Mouse (Mus musculus) intestine, embryonic 15.5 days (tissue): ENCODE results near the gene Fmo2. TPM values are rescaled to one million over a fixed set of nuclear protein-coding genes. Genes with fewer than 3 reads are reported as not detected.
A peak's percentile ranks its signal among the peaks of the same experiment; 100 is the strongest.

Experiments
- ATAC-seq: fragments of 200-750 bp; cut with Nextera tagmentation; 2 replicates; pipeline ENCODE4 v1.8.0; 2017; ENCODE audit warnings: moderate TSS enrichment, moderate library complexity
- H3K27ac ChIP-seq: fragments of 300-500 bp; sonication (generic); 2 replicates; pipeline ENCODE4 v1.5.1; 2015; ENCODE audit warnings: mild to moderate bottlenecking, inconsistent platforms
- H3K27me3 ChIP-seq: fragments of 300-500 bp; sonication (generic); replicated peaks from 2 replicates; pipeline ENCODE4 v1.6.1; 2015; ENCODE audit warnings: inconsistent platforms
- H3K36me3 ChIP-seq: fragments of 300-500 bp; sonication (generic); 2 replicates; pipeline ENCODE4 v1.6.1; 2015; ENCODE audit warnings: inconsistent platforms
- H3K4me1 ChIP-seq: fragments of 300-500 bp; sonication (generic); replicated peaks from 2 replicates; pipeline ENCODE4 v1.6.1; 2015; ENCODE audit warnings: inconsistent platforms
- H3K4me2 ChIP-seq: fragments of 300-500 bp; sonication (generic); replicated peaks from 2 replicates; pipeline ENCODE4 v1.6.1; 2015; ENCODE audit warnings: mild to moderate bottlenecking, inconsistent platforms
- H3K4me3 ChIP-seq: fragments of 300-500 bp; sonication (generic); replicated peaks from 2 replicates; pipeline ENCODE4 v1.5.1; 2015; ENCODE audit warnings: inconsistent platforms
- H3K9ac ChIP-seq: fragments of 300-500 bp; sonication (generic); 2 replicates; pipeline ENCODE4 v1.6.1; 2015; ENCODE audit warnings: inconsistent platforms
- H3K9me3 ChIP-seq: fragments of 300-500 bp; sonication (generic); 2 replicates; pipeline ENCODE4 v1.6.1; 2016; ENCODE audit warnings: inconsistent platforms
- WGBS: fragments of 180-500 bp; shearing (Covaris S2); methylation state at CpG from one replicate; pipeline ENCODE4 v1.1.7; 2015; 5-methylcytosine and 5-hydroxymethylcytosine counted together
- polyA plus RNA-seq: library from polyadenylated mRNA; unstranded; fragments of >200 nt; fragmentation: Nextera tagmentation; extraction: Ambion mirVana; gene quantifications from 2 replicates; pipeline ENCODE4 v1.2.1, GENCODE M21; 2015

The Fmo2 gene
- polyA plus RNA-seq, 1 experiment from 2014 or later, result 2.9 TPM

- H3K9ac ChIP-seq, result no peak overlapping the region
- no peak for ATAC-seq
- no peaks in the 10 kb centered on the region for H3K4me1 ChIP-seq
- H3K36me3 ChIP-seq, result no peaks in the 10 kb centered on the region
- no peaks in the 10 kb centered on the region for H3K27me3 ChIP-seq
- H3K4me2 ChIP-seq, result no peak overlapping the region
- H3K9me3 ChIP-seq, result no peaks in the 10 kb centered on the region
- H3K27ac ChIP-seq, result no peak overlapping the region
- H3K4me3 ChIP-seq, result no peak overlapping the region
- WGBS, result 64% methylated on average over 2 of the region's 2 CpGs
Measured at GRCm38 (mm10) chr1:162930631-162931030, 32.1 kb upstream of the Fmo2 start.

- H3K9ac ChIP-seq, result no peak overlapping the region
- WGBS, result 74% methylated on average over 3 of the region's 3 CpGs
- H3K27ac ChIP-seq, result no peak overlapping the region
- H3K36me3 ChIP-seq, result no peaks in the 10 kb centered on the region
- H3K4me3 ChIP-seq, result no peak overlapping the region
- H3K9me3 ChIP-seq, result no peaks in the 10 kb centered on the region
- ATAC-seq, result no peak
- no peak overlapping the region for H3K4me2 ChIP-seq
- no peaks in the 10 kb centered on the region for H3K27me3 ChIP-seq
- H3K4me1 ChIP-seq, result no peaks in the 10 kb centered on the region
Measured at GRCm38 (mm10) chr1:162929146-162929545, 30.6 kb upstream of the Fmo2 start.

GRCm38 (mm10) chr1:162925121-162925520 is 26.6 kb upstream of the Fmo2 start:
- Histone ChIP-seq H3K4me3 (no peak overlapping the region), H3K4me1 (no peaks in the 10 kb centered on the region), H3K9me3 (no peaks in the 10 kb centered on the region), H3K36me3 (no peaks in the 10 kb centered on the region), H3K9ac (no peak overlapping the region), H3K27me3 (no peaks in the 10 kb centered on the region), H3K27ac (no peak overlapping the region), H3K4me2 (no peak overlapping the region)
- WGBS, result 56% methylated on average over 1 of the region's 1 CpGs
- ATAC-seq, result no peak

- Histone ChIP-seq H3K4me2 (no peak overlapping the region), H3K27me3 (no peaks in the 10 kb centered on the region), H3K9me3 (no peaks in the 10 kb centered on the region), H3K4me1 (no peaks in the 10 kb centered on the region), H3K27ac (no peak overlapping the region), H3K9ac (no peak overlapping the region), H3K36me3 (no peaks in the 10 kb centered on the region), H3K4me3 (no peak overlapping the region)
- 69% methylated on average over 8 of the region's 8 CpGs for WGBS
- ATAC-seq, result no peak
Measured at GRCm38 (mm10) chr1:162916661-162917060, 18.1 kb upstream of the Fmo2 start.

GRCm38 (mm10) chr1:162914932-162915556 is 16.5 kb upstream of the Fmo2 start:
- ATAC-seq, result no peak
- Histone ChIP-seq H3K27ac (no peak overlapping the region), H3K36me3 (no peaks in the 10 kb centered on the region), H3K9me3 (no peaks in the 10 kb centered on the region), H3K4me2 (no peak overlapping the region), H3K27me3 (no peaks in the 10 kb centered on the region), H3K4me3 (no peak overlapping the region), H3K9ac (no peak overlapping the region), H3K4me1 (no peaks in the 10 kb centered on the region)
- WGBS, result 78% methylated on average over 4 of the region's 4 CpGs

GRCm38 (mm10) chr1:162912085-162912484 is 13.6 kb upstream of the Fmo2 start:
- no peak for ATAC-seq
- Histone ChIP-seq H3K36me3 (no peaks in the 10 kb centered on the region), H3K4me3 (no peak overlapping the region), H3K4me1 (no peaks in the 10 kb centered on the region), H3K27me3 (no peaks in the 10 kb centered on the region), H3K9me3 (no peaks in the 10 kb centered on the region), H3K9ac (no peak overlapping the region), H3K4me2 (no peak overlapping the region), H3K27ac (no peak overlapping the region)

- H3K4me1 ChIP-seq, result no peaks in the 10 kb centered on the region
- H3K4me3 ChIP-seq, result no peak overlapping the region
- no peak overlapping the region for H3K4me2 ChIP-seq
- H3K9me3 ChIP-seq, result no peaks in the 10 kb centered on the region
- no peaks in the 10 kb centered on the region for H3K36me3 ChIP-seq
- no peak overlapping the region for H3K27ac ChIP-seq
- H3K9ac ChIP-seq, result no peak overlapping the region
- 82% methylated on average over 4 of the region's 4 CpGs for WGBS
- H3K27me3 ChIP-seq, result no peaks in the 10 kb centered on the region
- ATAC-seq, result no peak
Measured at GRCm38 (mm10) chr1:162901879-162902278, 3.4 kb upstream of the Fmo2 start.

- Histone ChIP-seq H3K36me3 (no peaks in the 10 kb centered on the region), H3K27ac (no peak overlapping the region), H3K4me3 (no peak overlapping the region), H3K4me2 (no peak overlapping the region), H3K27me3 (no peaks in the 10 kb centered on the region), H3K9me3 (no peaks in the 10 kb centered on the region), H3K4me1 (no peaks in the 10 kb centered on the region), H3K9ac (no peak overlapping the region)
- no peak for ATAC-seq
- WGBS, result 36% methylated on average over 6 of the region's 6 CpGs
Measured at GRCm38 (mm10) chr1:162895900-162896299, 2.6 kb downstream of the Fmo2 start.

- 82% methylated on average over 6 of the region's 6 CpGs for whole genome bisulfite sequencing
- Histone ChIP-seq H3K9me3 (no peaks in the 10 kb centered on the region), H3K36me3 (no peaks in the 10 kb centered on the region), H3K4me1 (no peaks in the 10 kb centered on the region), H3K27me3 (no peaks in the 10 kb centered on the region), H3K4me2 (no peak overlapping the region), H3K27ac (no peak overlapping the region), H3K9ac (no peak overlapping the region), H3K4me3 (no peak overlapping the region)
- ATAC-seq, result no peak
Measured at GRCm38 (mm10) chr1:162893014-162893413, 5.5 kb downstream of the Fmo2 start.

GRCm38 (mm10) chr1:162891980-162892451 is 6.5 kb downstream of the Fmo2 start:
- ATAC-seq, result peak; percentile 61
- H3K9ac ChIP-seq, result no peak overlapping the region
- H3K9me3 ChIP-seq, result no peaks in the 10 kb centered on the region

GRCm38 (mm10) chr1:162888646-162889045 is 9.9 kb downstream of the Fmo2 start:
- ATAC-seq, result no peak
- Histone ChIP-seq H3K27ac (no peak overlapping the region), H3K9me3 (no peaks in the 10 kb centered on the region), H3K36me3 (no peaks in the 10 kb centered on the region), H3K4me2 (no peak overlapping the region), H3K27me3 (no peaks in the 10 kb centered on the region), H3K9ac (no peak overlapping the region), H3K4me3 (no peak overlapping the region), H3K4me1 (no peaks in the 10 kb centered on the region)
- 82% methylated on average over 12 of the region's 12 CpGs for WGBS

More at GRCm38 (mm10) chr1:162891980-162892451, 6.5 kb downstream of the Fmo2 start:
- no peaks in the 10 kb centered on the region for H3K27me3 ChIP-seq
- H3K4me2 ChIP-seq, result no peak overlapping the region
- H3K36me3 ChIP-seq, result no peaks in the 10 kb centered on the region
- no peak overlapping the region for H3K27ac ChIP-seq
- no peaks in the 10 kb centered on the region for H3K4me1 ChIP-seq
- 17% methylated on average over 6 of the region's 6 CpGs for WGBS
- no peak overlapping the region for H3K4me3 ChIP-seq

- Histone ChIP-seq H3K27me3 (no peaks in the 10 kb centered on the region), H3K4me2 (no peak overlapping the region), H3K36me3 (no peaks in the 10 kb centered on the region), H3K4me1 (no peaks in the 10 kb centered on the region), H3K4me3 (no peak overlapping the region), H3K9me3 (no peaks in the 10 kb centered on the region), H3K27ac (no peak overlapping the region), H3K9ac (no peak overlapping the region)
- no peak for ATAC-seq
- WGBS, result 88% methylated on average over 7 of the region's 7 CpGs
Measured at GRCm38 (mm10) chr1:162887644-162888043, 10.9 kb downstream of the Fmo2 start.

GRCm38 (mm10) chr1:162886138-162886816 is 12.2 kb downstream of the Fmo2 start:
- ATAC-seq, result peak; percentile 92

More at GRCm38 (mm10) chr1:162886138-162886816, 12.2 kb downstream of the Fmo2 start:
- 72% methylated on average over 11 of the region's 11 CpGs for WGBS
- no peaks in the 10 kb centered on the region for H3K4me1 ChIP-seq
- no peaks in the 10 kb centered on the region for H3K9me3 ChIP-seq
- H3K36me3 ChIP-seq, result no peaks in the 10 kb centered on the region
- no peak overlapping the region for H3K27ac ChIP-seq
- H3K27me3 ChIP-seq, result no peaks in the 10 kb centered on the region
- no peak overlapping the region for H3K4me3 ChIP-seq
- no peak overlapping the region for H3K4me2 ChIP-seq
- no peak overlapping the region for H3K9ac ChIP-seq
